Mouse (Mus musculus): ENCODE data around the gene Unkl. TPM values are rescaled to one million over a fixed set of nuclear protein-coding genes. Genes with fewer than 3 reads are reported as not detected.

Gene Unkl
- polyA plus RNA-seq, 1 experiment from 2014 or later: 6.0 TPM

- H3K36me3 ChIP-seq: peaks cover 19% of the 10 kb centered on the region
- peak overlapping the region; percentile 100 for H3K9ac ChIP-seq
- peaks cover 25% of the 10 kb centered on the region for H3K4me1 ChIP-seq (replicated peaks)
- H3K4me2 ChIP-seq (replicated peaks): peak overlapping the region; percentile 74
- peak overlapping the region; percentile 99 for H3K27ac ChIP-seq
- no peaks in the 10 kb centered on the region for H3K27me3 ChIP-seq (replicated peaks)
- H3K9me3 ChIP-seq: no peaks in the 10 kb centered on the region
- peak; percentile 92 for ATAC-seq
- under 1% methylated on average over 91 of the region's 92 CpGs for WGBS
- H3K4me3 ChIP-seq (replicated peaks): peak overlapping the region; percentile 92
Measured at GRCm38 (mm10) chr17:25272951-25273705, 84.9 kb downstream of the Unkl start.

DNA sequence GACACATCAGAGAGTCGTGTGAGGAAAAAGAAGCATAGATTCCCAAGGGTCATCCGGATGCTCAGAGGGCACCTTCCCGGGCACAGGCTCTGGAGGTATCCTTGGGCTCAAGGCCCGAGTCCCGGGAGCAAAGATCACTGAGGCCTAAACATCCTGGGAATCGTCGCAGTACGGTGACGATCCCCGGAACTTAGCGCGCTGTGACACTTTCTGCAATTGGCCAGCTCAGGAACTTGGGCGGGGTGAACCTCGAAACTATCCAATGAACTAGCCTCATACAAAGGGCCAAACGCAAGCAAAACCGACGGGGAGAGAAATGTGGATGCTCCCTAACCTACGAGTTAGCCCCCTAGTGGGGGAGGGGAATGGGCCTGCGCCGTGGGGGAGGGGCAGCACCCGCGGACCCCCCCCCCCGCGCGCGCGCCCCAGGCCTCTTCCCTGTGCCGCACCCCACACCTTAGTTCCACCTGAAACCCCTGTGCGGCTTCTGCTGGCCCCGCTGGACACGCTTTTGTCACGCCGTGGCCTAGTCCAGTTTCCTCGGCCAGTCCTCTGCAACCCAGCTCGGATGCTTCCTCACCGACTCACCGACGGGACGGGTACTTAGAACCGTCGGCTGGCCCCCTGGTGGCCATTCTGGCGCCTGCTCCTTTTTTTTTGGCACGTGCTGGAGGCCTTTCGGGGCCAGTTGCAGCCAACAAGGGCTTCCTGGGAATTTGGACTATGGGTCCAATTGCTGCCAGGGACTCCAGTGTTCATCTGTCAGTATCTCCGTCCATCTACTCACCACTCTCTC lies 85.7 kb downstream of the Unkl start:
- under 1% methylated on average over 43 of the region's 45 CpGs for WGBS

DNA sequence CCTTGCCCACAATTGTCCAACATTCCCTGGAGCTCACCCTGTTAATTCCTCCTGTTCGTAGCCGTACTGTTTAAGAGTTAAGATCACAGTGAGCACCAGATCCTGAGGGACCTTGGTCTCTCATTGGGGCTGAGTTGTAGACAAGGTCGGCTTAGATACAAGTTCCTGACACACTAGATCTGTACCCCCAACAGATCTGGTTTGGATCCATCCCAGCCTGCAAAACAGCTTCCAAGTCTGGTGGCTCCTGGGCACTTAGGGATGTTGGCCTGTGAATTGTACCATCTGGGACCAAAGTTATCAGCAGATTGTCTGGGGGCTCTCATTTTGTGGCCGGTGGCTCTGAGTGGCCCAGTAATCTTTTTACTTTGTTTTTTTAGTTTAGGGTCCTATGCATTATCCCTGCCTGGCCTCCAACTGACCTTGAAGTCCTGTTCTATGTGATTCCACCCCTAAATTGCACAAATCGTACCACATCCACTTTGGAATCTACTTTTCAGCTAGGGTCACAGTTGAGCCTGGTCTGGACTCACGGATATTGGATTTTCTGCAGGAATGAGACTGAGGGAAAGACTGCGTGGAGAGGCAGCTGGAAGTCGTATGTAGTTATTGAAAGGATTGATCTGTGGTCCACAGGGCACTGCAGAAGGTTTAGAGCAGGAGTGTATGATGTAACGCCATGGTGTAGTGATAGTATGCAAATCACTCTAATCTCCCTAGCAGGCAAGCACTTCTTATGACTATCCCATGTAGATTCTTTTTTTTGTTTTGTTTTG lies 86.6 kb downstream of the Unkl start, which contains the start of gene Ube2i:
TSS of gene Ube2i (minus strand) at position 52 of the 776 bp plus-strand sequence.
- Histone ChIP-seq H3K36me3 (peaks cover 2% of the 10 kb centered on the region; the same call in 1 of the 2 replicates), H3K4me1 (replicated peaks) (peaks cover 25% of the 10 kb centered on the region), H3K9me3 (no peaks in the 10 kb centered on the region), H3K4me3 (replicated peaks) (peak within 1 kb of the TSS; percentile 92), H3K27ac (peak within 1 kb of the TSS; percentile 99), H3K4me2 (replicated peaks) (peak within 1 kb of the TSS; percentile 74), H3K27me3 (replicated peaks) (no peaks in the 10 kb centered on the region), H3K9ac (peak within 1 kb of the TSS; percentile 100)
- WGBS: 81% methylated on average over 9 of the region's 9 CpGs
- ATAC-seq: no peak

More for the DNA sequence above, 85.7 kb downstream of the Unkl start:
- peak; percentile 87 for ATAC-seq
- H3K4me3 ChIP-seq (replicated peaks): peak overlapping the region; percentile 92
- H3K27me3 ChIP-seq (replicated peaks): no peaks in the 10 kb centered on the region
- peaks cover 25% of the 10 kb centered on the region for H3K4me1 ChIP-seq (replicated peaks)
- peak overlapping the region; percentile 100 for H3K9ac ChIP-seq
- peaks cover 11% of the 10 kb centered on the region for H3K36me3 ChIP-seq
- peak overlapping the region; percentile 74 for H3K4me2 ChIP-seq (replicated peaks)
- H3K27ac ChIP-seq: peak overlapping the region; percentile 99
- H3K9me3 ChIP-seq: no peaks in the 10 kb centered on the region

GRCm38 (mm10) chr17:25275833-25276232 lies 87.6 kb downstream of the Unkl start:
- no peak overlapping the region for H3K4me2 ChIP-seq (replicated peaks)
- no peaks in the 10 kb centered on the region for H3K9me3 ChIP-seq
- no peak overlapping the region for H3K27ac ChIP-seq
- H3K9ac ChIP-seq: no peak overlapping the region
- H3K27me3 ChIP-seq (replicated peaks): no peaks in the 10 kb centered on the region
- no peak for ATAC-seq
- H3K36me3 ChIP-seq: no peaks in the 10 kb centered on the region
- peaks cover 18% of the 10 kb centered on the region for H3K4me1 ChIP-seq (replicated peaks)
- 97% methylated on average over 3 of the region's 3 CpGs for WGBS
- H3K4me3 ChIP-seq (replicated peaks): no peak overlapping the region

GRCm38 (mm10) chr17:25282133-25282532 lies 93.9 kb downstream of the Unkl start:
- Histone ChIP-seq H3K27ac (no peak overlapping the region), H3K4me2 (replicated peaks) (peak overlapping the region; percentile 15; the same call in 1 of the 2 replicates), H3K9me3 (no peaks in the 10 kb centered on the region), H3K36me3 (no peaks in the 10 kb centered on the region), H3K4me3 (replicated peaks) (no peak overlapping the region), H3K9ac (no peak overlapping the region), H3K4me1 (replicated peaks) (0 out of 2 replicates have a peak, but pooled peaks cover 2% of the 10 kb centered on the region), H3K27me3 (replicated peaks) (no peaks in the 10 kb centered on the region)
- ATAC-seq: peak; percentile 77; the same call in 1 of the 2 replicates
- WGBS: 27% methylated on average over 11 of the region's 11 CpGs

Other genes starting within 250 kb of the Unkl start
- 183 and 187 TPM in 2 replicates for gene Jpt2, start 227.7 kb upstream of the Unkl start, polyA plus RNA-seq (2015; fragmentation: Nextera tagmentation; extraction: Ambion mirVana)
- gene Cramp1l, start 172.6 kb upstream of the Unkl start, polyA plus RNA-seq (2015; fragmentation: Nextera tagmentation; extraction: Ambion mirVana): 5.2 and 5.3 TPM in 2 replicates
- 12.3 and 14.8 TPM in 2 replicates for gene Ift140, start 172.3 kb upstream of the Unkl start, polyA plus RNA-seq (2015; fragmentation: Nextera tagmentation; extraction: Ambion mirVana)
- 22.8 and 23.2 TPM in 2 replicates for gene Tmem204, start 104.8 kb upstream of the Unkl start, polyA plus RNA-seq (2015; fragmentation: Nextera tagmentation; extraction: Ambion mirVana)
- 34.0 and 39.3 TPM in 2 replicates for gene Telo2, start 72.4 kb upstream of the Unkl start, polyA plus RNA-seq (2015; fragmentation: Nextera tagmentation; extraction: Ambion mirVana)
- gene Ptx4, start 67.6 kb upstream of the Unkl start, polyA plus RNA-seq (2015; fragmentation: Nextera tagmentation; extraction: Ambion mirVana): 0.15 and 0.25 TPM in 2 replicates
- gene Clcn7, start 55.0 kb upstream of the Unkl start, polyA plus RNA-seq (2015; fragmentation: Nextera tagmentation; extraction: Ambion mirVana): 20.3 and 20.4 TPM in 2 replicates
- 0.16 and 0.19 TPM in 2 replicates for gene Ccdc154, start 25.9 kb upstream of the Unkl start, polyA plus RNA-seq (2015; fragmentation: Nextera tagmentation; extraction: Ambion mirVana)
- 1.2 and 1.7 TPM in 2 replicates for gene Gm38655, start 12.9 kb upstream of the Unkl start, polyA plus RNA-seq (2015; fragmentation: Nextera tagmentation; extraction: Ambion mirVana)
- 37.4 and 39.5 TPM in 2 replicates for gene BC003965, start 3.8 kb upstream of the Unkl start, polyA plus RNA-seq (2015; fragmentation: Nextera tagmentation; extraction: Ambion mirVana)
- gene Gnptg, start 51.7 kb downstream of the Unkl start, polyA plus RNA-seq (2015; fragmentation: Nextera tagmentation; extraction: Ambion mirVana): 40.6 and 42.7 TPM in 2 replicates
- gene Tsr3, start 51.8 kb downstream of the Unkl start, polyA plus RNA-seq (2015; fragmentation: Nextera tagmentation; extraction: Ambion mirVana): 37.7 and 38.5 TPM in 2 replicates
- gene Baiap3, start 68.0 kb downstream of the Unkl start, polyA plus RNA-seq (2015; fragmentation: Nextera tagmentation; extraction: Ambion mirVana): 4.0 and 4.3 TPM in 2 replicates
- gene Ube2i, start 86.2 kb downstream of the Unkl start, polyA plus RNA-seq (2015; fragmentation: Nextera tagmentation; extraction: Ambion mirVana): 490 and 556 TPM in 2 replicates
- gene Prss34, start 110.0 kb downstream of the Unkl start, polyA plus RNA-seq (2015; fragmentation: Nextera tagmentation; extraction: Ambion mirVana): 0.62 TPM in 1 of 2 replicates, not detected in the other
- not detected in 2 replicates for gene Prss28, start 120.2 kb downstream of the Unkl start, polyA plus RNA-seq (2015; fragmentation: Nextera tagmentation; extraction: Ambion mirVana)
- gene Prss29, start 130.3 kb downstream of the Unkl start, polyA plus RNA-seq (2015; fragmentation: Nextera tagmentation; extraction: Ambion mirVana): not detected in 2 replicates
- not detected in 2 replicates for gene Tpsab1, start 157.2 kb downstream of the Unkl start, polyA plus RNA-seq (2015; fragmentation: Nextera tagmentation; extraction: Ambion mirVana)
- gene Tpsb2, start 177.9 kb downstream of the Unkl start, polyA plus RNA-seq (2015; fragmentation: Nextera tagmentation; extraction: Ambion mirVana): 1.9 TPM in 2 replicates
- gene Tpsg1, start 180.9 kb downstream of the Unkl start, polyA plus RNA-seq (2015; fragmentation: Nextera tagmentation; extraction: Ambion mirVana): 14.3 and 17.6 TPM in 2 replicates
- gene Cacna1h, start 245.4 kb downstream of the Unkl start, polyA plus RNA-seq (2015; fragmentation: Nextera tagmentation; extraction: Ambion mirVana): 4.3 and 4.6 TPM in 2 replicates

All from intestine, embryonic 15.5 days (tissue).